Mouse (Mus musculus) small intestine, adult 2 months (tissue): ENCODE measurements around the gene Nfia.

Experiments used
- CTCF ChIP-seq: fragments of 200-500 bp; IDR thresholded peaks from 2 replicates; pipeline ENCODE4 v1.5.1; 2012; ENCODE audit warnings: low read depth, mild to moderate bottlenecking, control low read depth, inconsistent platforms, low read length, moderate library complexity, mixed read lengths; ENCODE audit not compliant: insufficient replicate concordance, insufficient read length; ENCODE audit errors: extremely low read depth
- POLR2A ChIP-seq: fragments of 200-500 bp; IDR thresholded peaks from 2 replicates; pipeline ENCODE4 v1.6.1; 2012; ENCODE audit warnings: low read depth, mild to moderate bottlenecking, control low read depth, inconsistent platforms, low read length, moderate library complexity

- TF ChIP-seq POLR2A = no peak
- no peak for TF ChIP-seq CTCF
Observed at GRCm38 (mm10) chr4:98102625-98103336, 330.2 kb downstream of the Nfia start.
